Mouse (Mus musculus) layer of hippocampus, adult 9-11 months (tissue): ENCODE data around the gene Spryd4.
"Not testable (repeated sequence)": the region's sequence is repeated elsewhere in the genome, so short reads cannot be mapped to it uniquely, and the experiment has no call there.

Source experiments
- DNase-seq: peaks from one replicate; pipeline ENCODE4 v3.0.0; 2022

The Spryd4 gene

GRCm38 (mm10) chr10:128211390-128212108 is at the start of gene Spryd4:
Gene Spryd4, minus strand, starts transcription at chr10:128211807.
- DNase-seq = peak; percentile 89

GRCm38 (mm10) chr10:128260376-128260775 is 48.8 kb upstream of the Spryd4 start:
- not testable (repeated sequence) for DNase-seq

- DNase-seq = no peak
These were observed 48.3 kb upstream of the Spryd4 start for GRCm38 (mm10) chr10:128259946-128260345.

GRCm38 (mm10) chr10:128258953-128259352 is 47.3 kb upstream of the Spryd4 start:
- DNase-seq = no peak

- DNase-seq = no peak
These were observed 44.7 kb upstream of the Spryd4 start for GRCm38 (mm10) chr10:128256328-128256727.

GRCm38 (mm10) chr10:128255925-128256324 is 44.3 kb upstream of the Spryd4 start:
- DNase-seq = no peak

- DNase-seq = no peak
These were observed 42.2 kb upstream of the Spryd4 start, which contains the start of gene Apon for GRCm38 (mm10) chr10:128253677-128254255. Gene Apon, plus strand, starts transcription at chr10:128254096.

- DNase-seq = no peak
These were observed 39.0 kb upstream of the Spryd4 start for GRCm38 (mm10) chr10:128250565-128250964.

- no peak for DNase-seq
These were observed 35.6 kb upstream of the Spryd4 start for GRCm38 (mm10) chr10:128247020-128247732.

GRCm38 (mm10) chr10:128244121-128244520 is 32.5 kb upstream of the Spryd4 start:
- DNase-seq = no peak

GRCm38 (mm10) chr10:128243252-128243651 is 31.6 kb upstream of the Spryd4 start:
- no peak for DNase-seq

- no peak for DNase-seq
These were observed 28.5 kb upstream of the Spryd4 start for GRCm38 (mm10) chr10:128240131-128240530.

- DNase-seq = no peak
These were observed 27.5 kb upstream of the Spryd4 start for GRCm38 (mm10) chr10:128239140-128239539.

- peak; percentile 21 for DNase-seq
These were observed 26.3 kb upstream of the Spryd4 start for GRCm38 (mm10) chr10:128237807-128238480.

GRCm38 (mm10) chr10:128236321-128236720 is 24.7 kb upstream of the Spryd4 start:
- DNase-seq = no peak

- DNase-seq = peak; percentile 71
These were observed 20.9 kb upstream of the Spryd4 start for GRCm38 (mm10) chr10:128232420-128232985.

GRCm38 (mm10) chr10:128231697-128232419 is 20.3 kb upstream of the Spryd4 start, which contains the start of gene Timeless:
Gene Timeless, plus strand, starts transcription at chr10:128232065.
- peak; percentile 74 for DNase-seq

GRCm38 (mm10) chr10:128231146-128231545 is 19.5 kb upstream of the Spryd4 start:
- DNase-seq = no peak

- DNase-seq = no peak
These were observed 19.0 kb upstream of the Spryd4 start for GRCm38 (mm10) chr10:128230582-128230981.

- DNase-seq = no peak
These were observed 16.4 kb upstream of the Spryd4 start for GRCm38 (mm10) chr10:128228009-128228408.

- no peak for DNase-seq
These were observed 16.0 kb upstream of the Spryd4 start for GRCm38 (mm10) chr10:128227592-128227991.

- DNase-seq = no peak
These were observed 13.9 kb upstream of the Spryd4 start, which contains the start of gene Mip for GRCm38 (mm10) chr10:128225538-128225937. Gene Mip, plus strand, starts transcription at chr10:128225838.
